8 mouse cellular contexts compared by ENCODE assay signal in the genomic region with DNA sequence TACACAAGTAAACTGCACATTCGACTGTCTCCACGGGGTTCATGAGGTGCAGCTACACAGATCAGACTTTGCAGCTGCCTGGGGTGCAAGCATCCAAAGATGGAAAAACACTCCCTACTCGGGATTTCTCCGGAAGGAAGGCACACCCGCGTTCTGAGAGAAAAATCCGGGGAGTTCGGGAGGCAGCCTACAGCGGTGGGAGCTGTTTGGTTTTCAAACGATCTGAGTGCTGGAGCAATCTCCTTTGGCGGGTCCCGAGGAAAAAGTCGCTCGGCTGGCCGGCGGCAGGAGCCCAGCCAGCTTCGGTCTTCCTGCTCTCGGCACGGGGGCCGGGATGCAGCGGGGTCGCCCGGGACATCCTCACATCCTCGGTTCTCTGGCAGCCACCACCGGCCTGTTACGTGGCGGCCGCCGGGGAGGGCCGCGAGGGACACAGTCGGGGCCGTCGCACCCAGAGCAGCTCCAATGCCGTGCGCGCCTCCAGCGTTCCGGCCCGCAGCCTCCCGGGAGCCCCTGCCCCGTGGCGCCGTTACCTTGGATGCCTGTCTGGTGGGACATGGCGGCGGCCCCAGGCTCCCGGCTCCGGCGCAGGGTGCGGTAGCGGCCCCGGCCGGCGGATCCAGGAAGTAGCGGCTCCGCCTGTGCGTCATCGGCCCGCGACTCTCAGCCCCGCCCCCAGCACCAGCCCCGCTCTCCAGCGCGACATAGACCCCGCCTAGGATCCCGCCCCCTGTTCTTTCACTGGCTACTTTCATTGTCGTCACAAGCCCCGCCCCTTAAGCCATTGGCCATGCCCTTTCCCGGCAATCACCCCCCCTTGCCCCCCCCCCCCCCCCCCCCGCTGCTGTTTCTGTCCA. TPM values are rescaled to one million over a fixed set of nuclear protein-coding genes. Genes with fewer than 3 reads are reported as not detected.
DNase-seq lines count a peak whose midpoint lies in the region; ATAC-seq and TF ChIP-seq lines count a peak whose summit lies in the region.

A gene (minus strand): TSS at position 671 of the 857 bp plus-strand sequence.

- DNase-seq in brain, embryonic 14.5 days (ENCODE audit: low read depth) = peak; percentile 99
- DNase-seq in liver, adult 2 months (ENCODE audit: extremely low read depth, low read depth, low spot score) = peak; percentile 85
- peak; percentile 99 for DNase-seq in splenic B cell, adult 2 months (ENCODE audit: low read depth, low spot score)

- H3K27ac ChIP-seq in heart, embryonic 11.5 days (ENCODE audit: low read depth, low read length) = peak within 1 kb of the TSS; percentile 79
- H3K27ac ChIP-seq in kidney, embryonic 16.5 days (ENCODE audit: low read length) = peak within 1 kb of the TSS; percentile 61
- H3K27ac ChIP-seq in liver, adult 2 months (replicated peaks; ENCODE audit: insufficient read depth, low read depth, low read length) = peak within 1 kb of the TSS; percentile 72

- peak; percentile 92 for TF ChIP-seq POLR2A in brain, embryonic 14.5 days (IDR thresholded peaks at IDR 0.05; ENCODE audit: borderline replicate concordance, extremely low read depth, insufficient read depth, insufficient read length, poor library complexity, severe bottlenecking)
- TF ChIP-seq POLR2A in liver, adult 2 months (IDR thresholded peaks at IDR 0.05; ENCODE audit: extremely low read depth, insufficient read depth, low read length) = peak; percentile 77
- peak; percentile 92 for TF ChIP-seq POLR2A in myocyte (IDR thresholded peaks at IDR 0.05; ENCODE audit: insufficient read length, low read depth)

- H3K79me3 ChIP-seq in C2C12 (ENCODE audit: low read depth) = peaks cover 30% of the 10 kb centered on the region

- H3K4me3 ChIP-seq in C2C12 (ENCODE audit: insufficient read depth, poor library complexity, severe bottlenecking) (peak within 1 kb of the TSS; percentile 95), myocyte (peak within 1 kb of the TSS; percentile 53)
- peak within 1 kb of the TSS; percentile 98 for H3K4me3 ChIP-seq in erythroblast, embryonic 14.5 days (replicated peaks)
- H3K4me3 ChIP-seq in heart, embryonic 11.5 days (ENCODE audit: low read depth, low read length) = peak within 1 kb of the TSS; percentile 85
- peak within 1 kb of the TSS; percentile 85 for H3K4me3 ChIP-seq in kidney, embryonic 16.5 days (ENCODE audit: low read length)
- H3K4me3 ChIP-seq in liver, adult 2 months (ENCODE audit: insufficient read depth, low read depth, low read length) = peak within 1 kb of the TSS; percentile 95

- peak within 1 kb of the TSS; percentile 90 for H3K9ac ChIP-seq in heart, embryonic 11.5 days (ENCODE audit: low read depth, low read length)
- H3K9ac ChIP-seq in kidney, embryonic 16.5 days (replicated peaks; ENCODE audit: low read length) = peak within 1 kb of the TSS; percentile 90
- peak within 1 kb of the TSS; percentile 98 for H3K9ac ChIP-seq in liver, adult 2 months (ENCODE audit: low read depth, low read length)

- peaks cover 41% of the 10 kb centered on the region for H3K79me2 ChIP-seq in C2C12 (ENCODE audit: control insufficient read depth, insufficient read depth)
- peaks cover 7% of the 10 kb centered on the region; the same call in 1 of the 2 replicates for H3K79me2 ChIP-seq in liver, adult 2 months (ENCODE audit: control insufficient read depth, insufficient read depth, low read length)
- H3K79me2 ChIP-seq in myocyte (ENCODE audit: control insufficient read depth, insufficient read depth) = peaks cover 36% of the 10 kb centered on the region

- H3K9me3 ChIP-seq in erythroblast, embryonic 14.5 days (ENCODE audit: control insufficient read depth, low read length) = no peaks in the 10 kb centered on the region
- H3K9me3 ChIP-seq in heart, embryonic 11.5 days (replicated peaks; ENCODE audit: control insufficient read depth, low read length) = no peaks in the 10 kb centered on the region
- H3K9me3 ChIP-seq in kidney, embryonic 16.5 days (ENCODE audit: low read length) = no peaks in the 10 kb centered on the region

- H3K4me1 ChIP-seq in erythroblast, embryonic 14.5 days (ENCODE audit: control insufficient read depth) = peaks cover 13% of the 10 kb centered on the region
- H3K4me1 ChIP-seq in heart, embryonic 11.5 days (ENCODE audit: control insufficient read depth, insufficient read depth, low read length) = no peaks in the 10 kb centered on the region
- peaks cover 8% of the 10 kb centered on the region for H3K4me1 ChIP-seq in kidney, embryonic 16.5 days (ENCODE audit: insufficient read depth, low read length)
- peaks cover 4% of the 10 kb centered on the region; the same call in 1 of the 2 replicates for H3K4me1 ChIP-seq in liver, adult 2 months (ENCODE audit: control insufficient read depth, insufficient read depth, low read length)

- no peaks in the 10 kb centered on the region for H3K27me3 ChIP-seq in C2C12 (ENCODE audit: control insufficient read depth, insufficient read depth, insufficient read length)
- H3K27me3 ChIP-seq in erythroblast, embryonic 14.5 days (ENCODE audit: control insufficient read depth) = no peaks in the 10 kb centered on the region
- H3K27me3 ChIP-seq in heart, embryonic 11.5 days (ENCODE audit: control insufficient read depth, insufficient read depth, low read length) = no peaks in the 10 kb centered on the region
- H3K27me3 ChIP-seq in kidney, embryonic 16.5 days (ENCODE audit: insufficient read depth, low read length) = no peaks in the 10 kb centered on the region
- H3K27me3 ChIP-seq in liver, adult 2 months (ENCODE audit: control insufficient read depth, insufficient read depth, low read length) = no peaks in the 10 kb centered on the region
- H3K27me3 ChIP-seq in myocyte (ENCODE audit: control insufficient read depth, insufficient read depth, insufficient read length) = no peaks in the 10 kb centered on the region
- H3K27me3 ChIP-seq in splenic B cell, adult 2 months (ENCODE audit: control insufficient read depth, insufficient read depth, low read length, poor library complexity, severe bottlenecking) = no peaks in the 10 kb centered on the region

- TF ChIP-seq CTCF in C2C12 (IDR thresholded peaks at IDR 0.05; ENCODE audit: control insufficient read depth, insufficient read depth, insufficient read length) = no peak
- TF ChIP-seq CTCF in brain, embryonic 14.5 days (IDR thresholded peaks at IDR 0.05; ENCODE audit: borderline replicate concordance, extremely low read depth, insufficient read depth, insufficient read length) = 0 out of 2 replicates have a peak, but pooled peaks have one; percentile 3
- TF ChIP-seq CTCF in liver, adult 2 months (IDR thresholded peaks at IDR 0.05; ENCODE audit: low read depth, low read length) = no peak

- peak within 1 kb of the TSS; percentile 98 for H3ac ChIP-seq in C2C12 (ENCODE audit: control insufficient read depth, insufficient read length, low read depth)
- peak within 1 kb of the TSS; percentile 83 for H3ac ChIP-seq in myocyte (ENCODE audit: control insufficient read depth, insufficient read length)

- under 1% methylated on average over 68 of the region's 70 CpGs for WGBS in heart, embryonic 11.5 days (ENCODE audit: insufficient replicate concordance)
- under 1% methylated on average over 56 of the region's 70 CpGs for WGBS in kidney, embryonic 16.5 days
- under 1% methylated on average over 70 of the region's 70 CpGs for WGBS in liver, adult 2 months

- H3K36me3 ChIP-seq in C2C12 (ENCODE audit: control insufficient read depth, insufficient read depth) = peaks cover 35% of the 10 kb centered on the region
- H3K36me3 ChIP-seq in erythroblast, embryonic 14.5 days (ENCODE audit: control insufficient read depth) = peaks cover 23% of the 10 kb centered on the region
- H3K36me3 ChIP-seq in heart, embryonic 11.5 days (ENCODE audit: control insufficient read depth, insufficient read depth, low read length) = no peaks in the 10 kb centered on the region; the same call in 1 of the 2 replicates
- peaks cover 6% of the 10 kb centered on the region; the same call in 1 of the 2 replicates for H3K36me3 ChIP-seq in kidney, embryonic 16.5 days (ENCODE audit: insufficient read depth, low read length)
- peaks cover 14% of the 10 kb centered on the region for H3K36me3 ChIP-seq in liver, adult 2 months (ENCODE audit: control insufficient read depth, insufficient read depth, low read length)
- H3K36me3 ChIP-seq in myocyte (ENCODE audit: control insufficient read depth, insufficient read depth) = peaks cover 21% of the 10 kb centered on the region
- peaks cover 11% of the 10 kb centered on the region for H3K36me3 ChIP-seq in splenic B cell, adult 2 months (ENCODE audit: control insufficient read depth, insufficient read depth, low read length, poor library complexity, severe bottlenecking)

- H3K4me2 ChIP-seq in heart, embryonic 11.5 days = peak within 1 kb of the TSS; percentile 63
- H3K4me2 ChIP-seq in kidney, embryonic 16.5 days (replicated peaks; ENCODE audit: low read depth, low read length) = peak within 1 kb of the TSS; percentile 77
- H3K4me2 ChIP-seq in myocyte (ENCODE audit: low read depth) = peak within 1 kb of the TSS; percentile 83

- peak; percentile 99 for ATAC-seq in heart, embryonic 11.5 days (replicated peaks; ENCODE audit: insufficient number of reproducible peaks, low FRiP score, low TSS enrichment)
- peak; percentile 99 for ATAC-seq in kidney, embryonic 16.5 days (ENCODE audit: low FRiP score, low TSS enrichment)

TF ChIP-seq in C2C12, 6 proteins besides CTCF, POLR2A, EP300 and RAD21 (continues in another document):
- no peak for TF ChIP-seq MYOG (IDR thresholded peaks at IDR 0.05; ENCODE audit: control insufficient read depth, extremely low read depth, insufficient read length)
- TF ChIP-seq FOSL1 (IDR thresholded peaks at IDR 0.05; ENCODE audit: insufficient read depth, low read length, poor library complexity, severe bottlenecking) = no peak
- TF ChIP-seq USF1 (IDR thresholded peaks at IDR 0.05; ENCODE audit: low read depth) = no peak
- TF ChIP-seq MYOD1 (IDR thresholded peaks at IDR 0.05; ENCODE audit: control insufficient read depth, insufficient read length, low read depth) = no peak
- no peak for TF ChIP-seq MAX (IDR thresholded peaks at IDR 0.05)

TF ChIP-seq in myocyte, 11 proteins besides CTCF, POLR2A, EP300 and RAD21:
- TF ChIP-seq MAX (IDR thresholded peaks at IDR 0.05; ENCODE audit: low read depth) (no peak), REST (IDR thresholded peaks at IDR 0.05; ENCODE audit: insufficient read depth, insufficient read length) (no peak), SRF (IDR thresholded peaks at IDR 0.05; ENCODE audit: control insufficient read depth, insufficient read length, low read depth) (peak; percentile 81), POLR2AphosphoS2 (IDR thresholded peaks at IDR 0.05; ENCODE audit: insufficient read length, low read depth) (peak; percentile 93)

RNA-seq across cellular contexts. Expression of the gene that starts here (rescaled TPM):
- polyA plus RNA-seq in C2C12 (2012; fragmentation: generic; extraction: Trizol) (47.5 TPM), myocyte (2012; fragmentation: generic; extraction: Trizol) (28.6 TPM)
- 53.0 and 54.2 TPM in 2 replicates for polyA plus RNA-seq in brain, embryonic 14.5 days (2012; rRNA removed)
- polyA plus RNA-seq in erythroblast, embryonic 14.5 days (2012) = 0.23 and 0.24 TPM in 2 replicates
- 54.5 and 55.0 TPM in 2 replicates for polyA plus RNA-seq in heart, embryonic 11.5 days (2014; fragmentation: Nextera tagmentation; extraction: Ambion mirVana)
- 101 and 103 TPM in 2 replicates for polyA plus RNA-seq in kidney, embryonic 16.5 days (2015; fragmentation: Nextera tagmentation; extraction: Ambion mirVana)
- 28.1 and 34.2 TPM in 2 replicates for total RNA-seq in liver, adult 2 months (2014; rRNA removed)
- polyA plus RNA-seq in liver, adult 2 months (2012; rRNA removed) = 20.1 and 21.7 TPM in 2 replicates

Comparison
In these comparisons a context has a peak if more than half of its experiments do, and no peak if none do; other contexts are left out.
1. Peak in every context shown above with its lines: DNase-seq, ATAC-seq, H3K4me3 ChIP-seq and H3K27ac ChIP-seq.
2. RNA of the gene that starts here (polyA plus RNA-seq): 101 to 103 TPM in kidney, embryonic 16.5 days, 54.5 to 55.0 TPM in heart, embryonic 11.5 days, 53.0 to 54.2 TPM in brain, embryonic 14.5 days, 47.5 TPM in C2C12 (single experiment), 28.6 TPM in myocyte (single experiment) and 20.1 to 21.7 TPM in liver, adult 2 months; 0.23 to 0.24 TPM in erythroblast, embryonic 14.5 days; every median in the first group is over 10 times any median in the second.